Mouse (Mus musculus): ENCODE measurements around the gene Lmf1.
A peak's percentile ranks its signal among the peaks of the same experiment; 100 is the strongest.

Gene Lmf1

GRCm38 (mm10) chr17:25568206-25568605 lies 10.7 kb upstream of the Lmf1 start:
- DNase-seq (ENCODE audit: low spot score in 2 of 2): no peak

DNA sequence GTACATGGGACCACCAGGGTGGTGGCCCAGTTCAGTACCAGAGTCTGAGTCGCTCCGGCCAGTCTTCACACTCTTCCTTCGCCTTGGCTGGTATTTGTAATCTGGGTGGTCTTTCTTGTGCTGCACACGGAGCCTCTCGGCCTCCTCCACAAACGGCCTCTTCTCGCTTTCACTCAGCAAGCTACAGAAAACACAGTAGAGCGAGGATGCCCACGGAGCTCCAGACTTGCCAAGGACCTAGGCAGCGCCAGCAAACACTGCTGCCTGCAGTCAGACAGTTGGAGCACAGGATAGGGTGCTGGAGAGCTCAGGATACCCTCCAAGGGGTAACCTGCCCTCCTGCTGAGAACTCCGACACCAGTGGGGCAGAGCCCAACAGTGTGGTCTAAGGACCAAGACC lies 10.0 kb upstream of the Lmf1 start:
- no peak for DNase-seq (ENCODE audit: low spot score in 2 of 2)

GRCm38 (mm10) chr17:25569833-25570647 lies 8.8 kb upstream of the Lmf1 start:
- DNase-seq (ENCODE audit: low spot score in 2 of 2): no peak

GRCm38 (mm10) chr17:25570648-25571452 lies 8.0 kb upstream of the Lmf1 start, which contains the start of gene Sox8:
Gene Sox8 (minus strand): TSS chr17:25570686.
- peak; percentile 65 to 77 for DNase-seq (ENCODE audit: low spot score in 2 of 2)

DNA sequence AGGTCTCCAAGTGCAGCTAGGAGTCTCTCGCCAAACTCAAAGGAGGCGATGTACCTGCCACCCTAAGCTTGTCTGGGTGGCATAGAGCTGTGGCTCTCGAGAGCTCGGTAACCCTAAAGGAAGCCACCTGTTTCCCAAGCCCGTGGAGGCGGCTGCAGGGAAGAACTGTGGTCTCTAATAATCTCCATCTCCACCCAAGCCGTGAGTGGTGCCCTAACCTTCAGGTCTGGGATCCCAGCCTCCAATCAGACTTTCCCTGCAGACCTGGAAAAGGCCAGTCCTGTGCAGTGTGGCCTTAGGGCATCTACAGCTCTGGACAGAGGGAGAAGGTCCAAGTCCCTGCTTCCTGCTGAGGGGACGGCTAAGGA lies 7.4 kb upstream of the Lmf1 start:
- DNase-seq (ENCODE audit: low spot score in 2 of 2): no peak

DNA sequence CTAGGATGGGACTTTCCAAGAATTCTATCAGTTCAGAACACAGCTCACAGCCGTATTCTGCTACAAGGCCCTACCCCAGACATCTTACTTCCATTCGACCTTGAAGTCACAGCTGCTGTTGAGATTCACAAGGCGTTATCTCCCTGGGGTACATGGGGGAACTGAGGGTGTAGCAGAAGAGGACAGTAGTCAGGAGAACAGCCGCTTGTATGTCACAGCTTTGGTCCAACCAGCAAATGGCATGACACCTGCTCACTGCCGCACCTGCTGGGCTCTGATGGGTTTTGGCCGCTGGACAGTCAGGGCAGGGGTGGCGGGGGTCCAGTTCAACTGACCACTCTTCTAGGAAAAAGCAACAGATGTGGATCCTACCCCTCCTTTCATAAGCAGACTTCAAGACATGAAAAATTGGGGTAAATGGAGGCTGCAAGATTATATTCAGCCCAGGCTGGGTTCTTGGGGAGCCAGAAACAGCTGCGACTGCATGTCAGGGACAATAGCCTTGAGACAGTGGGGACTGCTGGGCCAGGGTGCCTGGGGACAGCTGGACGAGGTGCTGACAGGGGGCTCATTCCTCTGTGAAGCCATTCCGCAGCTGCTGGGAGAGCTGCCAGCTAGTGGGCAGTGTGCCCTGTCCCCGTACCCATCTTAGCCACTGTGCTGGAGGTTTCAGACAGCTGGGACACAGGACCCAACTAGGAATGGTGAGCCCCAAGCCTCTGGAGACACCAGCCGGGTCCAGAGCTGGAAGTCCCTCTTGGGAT lies 3.5 kb upstream of the Lmf1 start:
- no peak for DNase-seq (ENCODE audit: low spot score in 2 of 2)

DNA sequence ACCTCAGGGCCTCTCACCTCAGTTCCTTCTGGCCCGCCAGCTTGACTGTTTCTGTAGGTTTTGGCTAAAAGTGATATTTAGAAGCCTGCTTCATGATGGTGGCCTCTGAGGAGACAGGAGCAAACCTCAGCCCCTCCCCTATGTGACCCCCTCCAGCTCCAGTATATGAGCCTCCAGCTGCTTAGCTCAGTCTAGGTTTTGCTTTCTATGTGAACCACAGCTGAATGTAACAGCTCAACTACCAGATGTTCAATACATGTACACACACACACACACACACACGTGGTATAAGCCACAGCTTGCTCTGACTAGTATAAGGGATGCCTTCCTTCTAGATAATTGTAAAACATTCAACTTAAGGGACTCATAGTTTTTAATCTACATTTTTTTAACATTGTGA lies 2.9 kb upstream of the Lmf1 start:
- DNase-seq (ENCODE audit: low spot score in 2 of 2): no peak

GRCm38 (mm10) chr17:25577263-25577662 lies 1.6 kb upstream of the Lmf1 start:
- no peak for DNase-seq (ENCODE audit: low spot score in 2 of 2)

- no peak for DNase-seq (ENCODE audit: low spot score in 2 of 2)
Measured at GRCm38 (mm10) chr17:25577702-25578101, 1.2 kb upstream of the Lmf1 start.

DNA sequence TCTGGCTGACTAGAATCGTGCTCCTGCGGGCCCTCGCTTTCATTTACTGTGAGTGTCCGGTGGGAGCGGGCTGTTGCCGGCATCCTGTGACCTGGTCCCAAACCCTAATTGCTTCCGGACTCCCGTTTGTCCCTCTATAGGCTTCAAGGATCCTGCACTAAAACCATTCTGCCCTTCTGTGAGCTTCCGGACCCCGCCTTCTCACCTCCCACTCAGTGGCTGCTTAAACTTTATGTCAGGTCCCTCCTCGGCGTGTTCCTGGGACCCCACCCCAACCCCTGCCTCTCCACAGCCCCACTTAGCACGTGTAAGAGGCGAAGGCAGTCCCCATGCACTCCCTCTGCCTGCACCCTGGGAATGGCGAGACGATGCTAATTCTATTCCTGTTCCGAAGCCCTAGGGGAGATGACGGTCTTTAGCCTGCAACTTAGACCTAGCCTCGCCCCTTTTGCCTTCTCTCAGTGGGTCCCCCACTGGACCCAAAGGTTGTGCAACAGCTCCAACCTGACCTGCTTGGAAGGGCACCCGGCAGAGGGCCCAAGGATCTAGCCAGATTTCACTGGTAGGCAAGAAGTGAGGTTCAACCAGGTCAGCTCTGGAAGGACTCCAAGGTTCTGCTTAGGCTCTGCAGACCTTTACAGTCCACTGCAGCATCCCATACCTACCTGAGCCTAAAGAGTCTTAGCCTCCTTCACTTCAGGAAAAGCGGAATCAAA lies 605 bp downstream of the Lmf1 start:
- peak in 1 of 2 experiments; percentile 20 for DNase-seq (ENCODE audit: low spot score in 2 of 2)

DNA sequence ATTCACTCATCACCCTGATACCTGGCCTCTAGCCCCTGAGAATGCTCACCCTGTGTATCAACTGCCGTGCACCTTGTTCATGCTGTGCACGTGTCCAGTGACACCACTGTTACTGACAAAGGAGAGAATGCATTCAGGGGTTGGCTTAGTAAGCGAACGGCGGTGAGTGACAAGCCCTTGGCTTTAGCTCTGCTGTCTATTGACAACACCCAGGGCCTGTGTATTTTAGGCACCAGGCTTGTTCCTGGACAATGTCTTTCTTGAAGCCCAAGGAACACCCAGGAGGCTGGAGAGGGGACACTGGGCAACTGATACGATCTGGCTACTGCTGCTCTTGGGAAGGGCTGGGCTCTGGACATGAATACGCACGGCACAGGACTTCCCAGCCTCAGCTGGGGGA lies 3.2 kb downstream of the Lmf1 start:
- DNase-seq (ENCODE audit: low spot score in 2 of 2): no peak

DNA sequence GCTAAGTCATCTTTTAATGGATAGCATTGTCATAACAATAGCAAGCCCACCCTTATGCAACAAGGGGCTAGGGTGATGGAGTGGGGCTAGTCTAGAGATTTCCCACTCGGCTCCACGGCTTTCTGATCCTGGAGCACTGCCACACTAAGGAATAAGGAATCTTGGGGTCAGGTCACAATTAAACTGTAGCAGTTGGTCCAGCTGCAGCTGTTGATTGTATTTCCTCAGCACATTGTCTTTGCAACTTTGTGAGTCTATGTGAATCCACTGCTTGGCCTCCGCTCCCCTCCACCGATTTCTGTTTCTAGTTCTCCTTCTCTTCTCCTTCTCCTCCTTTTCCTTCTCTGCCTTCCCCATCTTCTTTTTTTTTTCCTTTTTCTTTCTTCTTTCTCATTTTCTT lies 4.2 kb downstream of the Lmf1 start:
- DNase-seq (ENCODE audit: low spot score in 2 of 2): no peak

DNA sequence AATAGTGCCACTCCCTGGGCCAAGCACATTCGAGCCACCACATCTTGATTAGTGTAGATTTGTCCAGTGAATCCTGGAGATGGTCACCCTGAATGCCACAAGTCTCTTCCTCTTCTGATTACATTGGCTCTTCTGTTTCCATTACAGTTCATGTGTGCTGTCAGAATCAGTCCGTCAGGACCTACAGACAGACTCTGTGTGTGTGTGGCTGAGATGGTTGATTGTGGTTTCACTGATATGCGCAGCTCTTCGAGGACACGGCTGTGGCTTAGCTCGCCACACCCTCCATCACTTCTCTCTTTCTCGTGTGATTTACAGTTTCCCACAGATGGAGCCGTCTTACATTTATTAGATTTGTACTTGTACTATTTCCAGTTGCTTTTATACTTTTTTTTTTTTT lies 5.0 kb downstream of the Lmf1 start:
- no peak for DNase-seq (ENCODE audit: low spot score in 2 of 2)

GRCm38 (mm10) chr17:25584646-25585045 lies 5.8 kb downstream of the Lmf1 start:
- no peak for DNase-seq (ENCODE audit: low spot score in 2 of 2)

GRCm38 (mm10) chr17:25590068-25590467 lies 11.2 kb downstream of the Lmf1 start:
- no peak for DNase-seq (ENCODE audit: low spot score in 2 of 2)

GRCm38 (mm10) chr17:25590985-25591384 lies 12.1 kb downstream of the Lmf1 start:
- DNase-seq (ENCODE audit: low spot score in 2 of 2): no peak

GRCm38 (mm10) chr17:25592336-25592735 lies 13.5 kb downstream of the Lmf1 start:
- no peak for DNase-seq (ENCODE audit: low spot score in 2 of 2)

DNA sequence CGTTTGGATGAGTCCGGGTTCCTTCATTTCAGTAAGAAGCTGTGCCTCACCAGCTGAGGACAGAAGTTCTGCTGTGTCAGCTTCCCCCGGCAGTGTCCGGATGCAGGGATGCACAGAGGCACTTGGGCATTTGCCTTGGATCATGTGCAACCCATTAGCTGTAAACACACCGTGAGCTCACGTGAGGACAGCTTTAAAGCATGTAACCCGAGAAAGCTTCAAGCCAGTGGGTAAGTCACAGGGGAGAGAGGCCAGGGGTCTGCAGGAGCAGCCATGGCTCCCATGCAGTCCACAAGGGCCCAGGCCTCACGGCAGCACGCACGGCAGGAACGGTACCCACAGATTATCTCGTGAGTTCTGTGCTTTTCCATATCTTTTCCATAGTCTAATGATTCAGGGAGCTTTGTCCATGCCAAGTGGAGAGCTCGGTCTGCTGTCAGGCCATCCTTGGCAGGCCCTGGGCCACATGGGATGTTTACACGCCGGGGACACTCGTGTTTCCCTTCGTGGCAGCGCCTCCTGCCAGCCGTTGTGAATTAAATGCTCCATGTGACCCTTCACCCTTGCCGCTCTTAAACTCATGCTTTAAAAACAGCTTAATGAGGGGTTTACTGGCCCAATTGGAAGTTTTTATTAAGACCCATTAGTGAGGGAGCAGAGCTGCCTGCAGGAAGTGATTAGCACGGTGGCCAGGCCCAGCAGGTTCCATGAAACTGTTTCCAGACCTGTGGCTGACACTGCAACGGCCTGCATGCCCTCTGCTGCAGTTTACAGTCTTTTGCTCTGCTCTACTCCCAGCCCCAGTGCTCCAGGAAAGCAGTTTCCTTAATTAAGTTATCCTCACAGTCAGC lies 14.8 kb downstream of the Lmf1 start:
- no peak for DNase-seq (ENCODE audit: low spot score in 2 of 2)

DNA sequence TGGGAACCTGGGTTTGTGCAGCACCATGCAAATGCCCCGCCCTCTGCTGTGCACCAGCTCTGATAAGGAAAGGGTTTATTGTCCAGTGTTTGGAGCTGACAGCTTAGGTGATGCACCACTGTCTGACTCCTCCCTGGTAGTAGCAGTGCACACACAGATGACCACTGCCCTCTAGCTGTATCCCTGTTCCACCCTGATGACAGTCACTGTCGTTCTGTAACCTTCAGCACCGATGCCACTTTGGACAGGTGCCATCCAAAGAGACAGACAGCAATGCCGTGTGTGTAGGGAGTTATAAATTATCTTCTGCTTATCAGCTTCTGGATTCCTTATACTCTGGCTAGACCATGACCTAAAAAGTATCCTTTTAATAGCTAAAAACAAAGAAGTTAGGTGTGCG lies 16.6 kb downstream of the Lmf1 start:
- no peak for DNase-seq (ENCODE audit: low spot score in 2 of 2)

DNA sequence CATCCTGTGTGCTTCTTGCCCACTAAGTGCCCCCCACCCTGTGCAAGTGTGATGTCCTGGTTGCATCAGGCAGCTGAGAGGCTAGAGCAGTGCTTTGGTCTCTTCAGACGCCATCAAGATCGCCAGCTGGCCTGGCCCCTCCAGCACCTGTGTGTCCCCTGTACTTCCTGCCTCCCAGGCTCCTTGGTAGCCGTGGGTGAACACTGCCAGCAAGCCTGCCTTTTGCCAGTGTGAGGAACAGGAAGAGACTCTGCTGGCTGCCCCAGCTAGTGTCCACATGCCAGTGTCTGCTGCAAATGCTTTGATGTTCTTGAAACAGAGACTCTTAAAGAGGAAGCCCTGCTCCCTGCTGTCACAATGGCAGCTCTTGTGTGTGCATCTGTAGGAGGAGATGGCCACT lies 18.7 kb downstream of the Lmf1 start:
- DNase-seq (ENCODE audit: low spot score in 2 of 2): no peak

GRCm38 (mm10) chr17:25602366-25602765 lies 23.5 kb downstream of the Lmf1 start:
- no peak for DNase-seq (ENCODE audit: low spot score in 2 of 2)

All from spleen, postnatal 4 days (tissue).